Mouse (Mus musculus): Measurements from ENCODE around the gene Ntsr2. TPM values are rescaled to one million over a fixed set of nuclear protein-coding genes. Genes with fewer than 3 reads are reported as not detected.

Ntsr2 gene
- total and polyA plus RNA-seq, 2 experiments from 2014 or later: 0.38 to 0.79 TPM

DNA sequence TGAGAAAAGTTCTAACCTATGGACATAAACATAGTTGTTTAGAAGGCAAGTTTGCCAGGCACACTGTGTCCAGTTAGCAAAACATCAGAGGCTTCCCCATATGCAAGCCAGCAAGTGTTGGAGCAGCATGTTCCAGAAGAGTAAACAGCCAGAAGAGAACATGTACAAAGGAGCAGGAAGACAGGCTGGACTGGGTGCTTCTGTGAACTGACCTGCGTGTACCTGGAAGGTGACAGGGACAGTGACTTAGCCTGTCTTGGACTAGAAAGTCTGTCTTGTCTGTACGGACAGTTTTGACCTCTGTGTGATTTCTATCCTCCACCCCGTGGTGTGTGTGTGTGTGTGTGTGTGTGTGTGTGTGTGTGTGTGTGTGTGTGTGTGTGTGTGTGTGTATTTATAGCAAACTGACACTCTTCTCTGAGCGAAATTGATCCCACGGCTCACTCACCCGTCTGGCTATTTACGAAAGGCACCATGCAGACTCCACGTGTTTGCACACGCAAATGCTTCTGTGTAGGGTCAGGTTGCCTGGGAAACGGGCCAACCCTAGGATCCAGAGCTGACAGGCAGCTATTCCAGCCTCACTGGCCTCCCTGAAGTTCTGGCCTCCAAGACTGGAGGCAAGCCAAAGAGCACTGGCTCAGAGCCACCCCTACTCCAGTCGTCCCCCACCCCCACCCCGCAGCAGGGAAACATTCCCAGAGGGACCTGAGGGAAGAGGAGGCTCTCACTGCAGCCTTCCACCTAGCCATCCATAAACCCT lies 34.5 kb upstream of the Ntsr2 start:
- Histone ChIP-seq H3K27ac (ENCODE audit: low read depth) (peak overlapping the region; percentile 77), H3K9me3 (replicated peaks; ENCODE audit: control insufficient read depth, low read length) (no peaks in the 10 kb centered on the region), H3K4me1 (ENCODE audit: control insufficient read depth, insufficient read depth) (peaks cover 11% of the 10 kb centered on the region), H3K9ac (replicated peaks; ENCODE audit: low read depth, low read length) (no peak overlapping the region), H3K4me3 (ENCODE audit: low read depth, low read length) (no peak overlapping the region), H3K36me3 (replicated peaks; ENCODE audit: control insufficient read depth, insufficient read depth, low read length) (no peaks in the 10 kb centered on the region), H3K4me2 (ENCODE audit: low read depth, low read length) (peak overlapping the region; percentile 19; the same call in 1 of the 2 replicates), H3K27me3 (ENCODE audit: control insufficient read depth, insufficient read depth, low read length) (no peaks in the 10 kb centered on the region)
- TF ChIP-seq CTCF (IDR thresholded peaks at IDR 0.05; ENCODE audit: low read depth): no peak
- TF ChIP-seq EP300 (IDR thresholded peaks at IDR 0.05; ENCODE audit: low read depth): peak; percentile 70; the same call in 1 of the 2 replicates
- ATAC-seq (ENCODE audit: insufficient read depth, low read depth) (peak; percentile 92), DNase-seq (ENCODE audit: low spot score) (peak; percentile 88)
- WGBS: 7% methylated on average over 12 of the region's 12 CpGs

DNA sequence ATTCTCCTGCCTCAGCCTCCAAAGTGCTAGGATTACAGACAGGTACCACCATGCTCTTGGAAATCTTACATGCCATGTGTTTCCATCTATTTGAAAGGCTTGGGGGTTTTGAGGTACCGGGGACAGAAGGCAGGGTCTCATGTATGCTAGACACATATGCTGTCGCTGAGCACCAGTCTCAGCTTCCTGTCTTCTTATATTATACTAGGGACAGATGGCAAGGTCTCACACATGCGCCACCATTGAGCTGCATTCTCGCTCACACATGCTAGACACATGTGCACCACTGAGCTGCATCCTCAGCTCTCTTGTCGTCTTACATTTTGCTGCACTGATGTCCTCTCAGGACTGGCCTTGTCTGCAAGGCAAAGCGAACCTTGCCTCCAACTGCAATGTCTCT lies 33.7 kb upstream of the Ntsr2 start:
- Histone ChIP-seq H3K4me1 (ENCODE audit: control insufficient read depth, insufficient read depth) (peaks cover 11% of the 10 kb centered on the region), H3K27me3 (ENCODE audit: control insufficient read depth, insufficient read depth, low read length) (no peaks in the 10 kb centered on the region), H3K36me3 (replicated peaks; ENCODE audit: control insufficient read depth, insufficient read depth, low read length) (no peaks in the 10 kb centered on the region), H3K4me2 (ENCODE audit: low read depth, low read length) (no peak overlapping the region), H3K9me3 (replicated peaks; ENCODE audit: control insufficient read depth, low read length) (no peaks in the 10 kb centered on the region), H3K27ac (ENCODE audit: low read depth) (peak overlapping the region; percentile 77; the same call in 1 of the 2 replicates), H3K9ac (replicated peaks; ENCODE audit: low read depth, low read length) (no peak overlapping the region), H3K4me3 (ENCODE audit: low read depth, low read length) (no peak overlapping the region)
- no peak for DNase-seq (ENCODE audit: low spot score)
- WGBS: 79% methylated on average over 6 of the region's 6 CpGs
- TF ChIP-seq CTCF (IDR thresholded peaks at IDR 0.05; ENCODE audit: low read depth): no peak
- no peak for TF ChIP-seq EP300 (IDR thresholded peaks at IDR 0.05; ENCODE audit: low read depth)
- no peak for ATAC-seq (ENCODE audit: insufficient read depth, low read depth)

DNA sequence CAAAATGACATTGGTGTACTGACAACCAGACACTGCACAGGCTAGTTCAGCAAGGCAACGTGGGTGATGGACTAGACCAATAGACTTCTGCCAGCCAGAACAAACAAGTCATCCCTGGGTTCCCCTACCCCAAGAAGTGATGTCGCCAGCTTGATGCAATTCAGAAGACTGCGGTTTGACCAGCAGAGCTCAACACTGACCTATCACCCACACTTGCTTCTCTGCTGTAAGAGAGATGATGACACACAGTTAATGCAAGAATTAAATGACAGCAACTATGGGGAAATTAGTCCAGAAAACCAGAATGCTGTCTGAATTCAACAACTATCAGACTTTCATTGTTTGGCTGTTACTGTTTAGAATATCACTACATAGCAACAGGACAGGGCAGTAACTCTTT lies 33.0 kb upstream of the Ntsr2 start:
- DNase-seq (ENCODE audit: low spot score) (no peak), ATAC-seq (ENCODE audit: insufficient read depth, low read depth) (no peak)
- Histone ChIP-seq H3K27me3 (ENCODE audit: control insufficient read depth, insufficient read depth, low read length) (no peaks in the 10 kb centered on the region), H3K4me3 (ENCODE audit: low read depth, low read length) (no peak overlapping the region), H3K4me1 (ENCODE audit: control insufficient read depth, insufficient read depth) (peaks cover 11% of the 10 kb centered on the region), H3K27ac (ENCODE audit: low read depth) (0 out of 2 replicates have a peak overlapping the region, but pooled peaks have one; percentile 77), H3K4me2 (ENCODE audit: low read depth, low read length) (no peak overlapping the region), H3K9me3 (replicated peaks; ENCODE audit: control insufficient read depth, low read length) (no peaks in the 10 kb centered on the region), H3K9ac (replicated peaks; ENCODE audit: low read depth, low read length) (no peak overlapping the region), H3K36me3 (replicated peaks; ENCODE audit: control insufficient read depth, insufficient read depth, low read length) (no peaks in the 10 kb centered on the region)
- 72% methylated on average over 3 of the region's 3 CpGs for whole genome bisulfite sequencing
- no peak for TF ChIP-seq CTCF (IDR thresholded peaks at IDR 0.05; ENCODE audit: low read depth)
- no peak for TF ChIP-seq EP300 (IDR thresholded peaks at IDR 0.05; ENCODE audit: low read depth)

DNA sequence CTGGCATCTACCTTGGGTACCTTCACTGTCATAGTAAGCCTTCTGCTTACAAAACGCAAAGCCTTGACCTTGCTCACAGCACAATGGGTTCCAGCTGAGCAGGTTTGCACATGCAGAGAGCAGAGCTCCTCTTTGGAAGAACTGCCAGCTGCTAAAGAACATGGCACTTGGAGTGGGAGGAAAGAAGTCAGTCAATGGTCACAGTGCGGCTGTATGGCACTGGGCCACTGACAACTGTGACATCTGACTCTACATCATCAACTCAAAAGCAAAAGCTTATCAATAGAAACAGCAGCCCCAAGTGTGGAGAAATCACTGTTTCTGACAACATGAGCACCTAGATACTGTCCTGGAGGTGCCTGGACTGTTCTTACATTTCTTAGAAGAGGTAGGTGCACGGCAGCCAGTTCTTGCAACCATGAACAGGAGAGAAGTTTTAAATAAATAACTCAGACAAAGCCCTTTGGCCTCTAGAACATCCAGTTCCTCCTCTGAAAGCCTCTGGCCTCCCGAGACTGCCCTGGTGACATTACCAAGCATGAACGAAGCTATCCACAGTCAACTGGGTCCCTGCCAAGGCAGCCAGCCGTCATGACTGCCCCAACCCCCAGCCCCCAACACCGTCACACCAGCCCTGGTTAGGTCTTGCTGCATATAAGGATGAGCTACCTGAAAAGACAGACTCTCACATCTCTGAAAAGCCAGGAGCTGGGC lies 22.9 kb upstream of the Ntsr2 start:
- H3K4me2 ChIP-seq (ENCODE audit: low read depth, low read length): no peak overlapping the region
- WGBS: 36% methylated on average over 7 of the region's 7 CpGs
- H3K4me3 ChIP-seq (ENCODE audit: low read depth, low read length): no peak overlapping the region
- peaks cover 11% of the 10 kb centered on the region; the same call in 1 of the 2 replicates for H3K4me1 ChIP-seq (ENCODE audit: control insufficient read depth, insufficient read depth)
- H3K27me3 ChIP-seq (ENCODE audit: control insufficient read depth, insufficient read depth, low read length): no peaks in the 10 kb centered on the region
- DNase-seq (ENCODE audit: low spot score): peak; percentile 47
- peak; percentile 87 for ATAC-seq (ENCODE audit: insufficient read depth, low read depth)
- no peaks in the 10 kb centered on the region for H3K9me3 ChIP-seq (replicated peaks; ENCODE audit: control insufficient read depth, low read length)
- TF ChIP-seq CTCF (IDR thresholded peaks at IDR 0.05; ENCODE audit: low read depth): no peak
- peak overlapping the region; percentile 67 for H3K27ac ChIP-seq (ENCODE audit: low read depth)
- no peaks in the 10 kb centered on the region for H3K36me3 ChIP-seq (replicated peaks; ENCODE audit: control insufficient read depth, insufficient read depth, low read length)
- H3K9ac ChIP-seq (replicated peaks; ENCODE audit: low read depth, low read length): no peak overlapping the region

- Histone ChIP-seq H3K9me3 (replicated peaks; ENCODE audit: control insufficient read depth, low read length) (no peaks in the 10 kb centered on the region), H3K4me1 (ENCODE audit: control insufficient read depth, insufficient read depth) (peaks cover 11% of the 10 kb centered on the region; the same call in 1 of the 2 replicates), H3K4me2 (ENCODE audit: low read depth, low read length) (no peak overlapping the region), H3K9ac (replicated peaks; ENCODE audit: low read depth, low read length) (no peak overlapping the region), H3K36me3 (replicated peaks; ENCODE audit: control insufficient read depth, insufficient read depth, low read length) (no peaks in the 10 kb centered on the region), H3K4me3 (ENCODE audit: low read depth, low read length) (no peak overlapping the region), H3K27ac (ENCODE audit: low read depth) (peak overlapping the region; percentile 67), H3K27me3 (ENCODE audit: control insufficient read depth, insufficient read depth, low read length) (no peaks in the 10 kb centered on the region)
- peak; percentile 15; the same call in 1 of the 2 replicates for ATAC-seq (ENCODE audit: insufficient read depth, low read depth)
- no peak for DNase-seq (ENCODE audit: low spot score)
- no peak for TF ChIP-seq EP300 (IDR thresholded peaks at IDR 0.05; ENCODE audit: low read depth)
- TF ChIP-seq CTCF (IDR thresholded peaks at IDR 0.05; ENCODE audit: low read depth): no peak
- 90% methylated on average over 1 of the region's 1 CpGs for WGBS
Observed at GRCm38 (mm10) chr12:16630866-16631185, 22.4 kb upstream of the Ntsr2 start.

Measured in heart, postnatal 0 days (tissue).